Mouse (Mus musculus) embryonic fibroblast, embryonic 13.5 days (primary cell): ENCODE data around the gene Eif2b5. TPM values are rescaled to one million over a fixed set of nuclear protein-coding genes. Genes with fewer than 3 reads are reported as not detected.

Source experiments
- H3K27ac ChIP-seq: 2 replicates; pipeline ENCODE4 v1.5.1; 2012; ENCODE audit warnings: low read length, control low read depth, inconsistent platforms; ENCODE audit not compliant: insufficient read depth
- H3K4me1 ChIP-seq: 2 replicates; pipeline ENCODE4 v1.6.1; 2011; ENCODE audit warnings: low read length; ENCODE audit not compliant: control insufficient read depth, insufficient read depth
- H3K4me3 ChIP-seq: 2 replicates; pipeline ENCODE4 v1.5.1; 2011; ENCODE audit warnings: mild to moderate bottlenecking, control low read depth, low read length; ENCODE audit not compliant: insufficient read depth
- CTCF ChIP-seq: IDR thresholded peaks from 2 replicates; pipeline ENCODE4 v1.5.1; 2011; ENCODE audit warnings: mild to moderate bottlenecking, control low read depth, low read length, moderate library complexity, borderline replicate concordance; ENCODE audit not compliant: insufficient read depth
- POLR2A ChIP-seq: IDR thresholded peaks from 2 replicates; pipeline ENCODE4 v1.6.1; 2011; ENCODE audit warnings: low read depth, mild to moderate bottlenecking, control low read depth, low read length, moderate library complexity
- polyA plus RNA-seq: library from polyadenylated mRNA; stranded (reverse); fragments of >200 nt; gene quantifications from 2 replicates; pipeline ENCODE4 v1.2.4, GENCODE M21; 2011; ENCODE audit warnings: low read depth; ENCODE audit not compliant: missing spikeins, insufficient read length

Gene Eif2b5
- polyA plus RNA-seq, 1 experiment = 53.8 TPM

DNA sequence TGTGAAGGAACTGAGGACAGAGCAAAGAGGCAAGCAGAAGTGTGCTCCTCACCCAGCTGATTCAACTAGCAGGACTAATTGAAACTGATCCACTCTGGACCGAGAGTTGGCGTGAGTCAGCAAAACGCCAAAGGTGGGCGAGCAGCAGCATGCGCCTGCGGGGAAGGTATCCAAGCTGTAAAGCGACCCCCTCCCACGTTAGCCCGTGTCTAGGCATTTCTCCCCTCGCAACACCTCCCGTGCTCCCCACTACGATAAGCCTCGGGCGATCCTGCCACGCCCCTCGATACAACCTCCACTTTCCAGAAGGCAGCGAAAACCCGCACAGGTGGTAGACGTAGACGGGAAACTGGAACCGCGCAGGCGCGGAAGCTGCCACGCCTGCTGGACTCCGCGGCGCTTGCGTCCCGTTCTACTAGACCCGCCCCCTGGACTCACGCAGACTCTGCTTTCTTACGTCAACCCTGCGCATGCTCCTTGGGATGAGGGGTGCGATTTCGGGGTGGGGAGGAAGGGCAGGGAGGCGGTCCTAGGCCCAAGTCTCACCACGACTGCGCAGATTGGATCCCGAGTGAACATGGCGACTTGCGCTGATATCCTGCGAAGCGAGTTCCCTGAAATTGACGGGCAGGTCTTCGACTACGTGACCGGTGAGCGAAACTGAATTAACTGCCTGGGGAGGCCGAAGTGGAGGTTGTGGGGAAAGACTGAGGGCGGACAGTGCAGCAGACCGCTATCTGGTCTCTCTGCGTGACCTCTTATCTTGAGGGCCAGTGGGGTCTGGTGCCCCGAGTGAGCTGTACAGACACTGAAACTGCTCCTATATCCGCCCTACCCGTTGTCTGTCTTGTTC, 49.7 kb downstream of the Eif2b5 start, which contains the start of gene Abcf3:
TSS of gene Abcf3 (plus strand) at position 482 of the 853 bp plus-strand sequence.
- peak within 1 kb of the TSS; percentile 63 for H3K27ac ChIP-seq

DNA sequence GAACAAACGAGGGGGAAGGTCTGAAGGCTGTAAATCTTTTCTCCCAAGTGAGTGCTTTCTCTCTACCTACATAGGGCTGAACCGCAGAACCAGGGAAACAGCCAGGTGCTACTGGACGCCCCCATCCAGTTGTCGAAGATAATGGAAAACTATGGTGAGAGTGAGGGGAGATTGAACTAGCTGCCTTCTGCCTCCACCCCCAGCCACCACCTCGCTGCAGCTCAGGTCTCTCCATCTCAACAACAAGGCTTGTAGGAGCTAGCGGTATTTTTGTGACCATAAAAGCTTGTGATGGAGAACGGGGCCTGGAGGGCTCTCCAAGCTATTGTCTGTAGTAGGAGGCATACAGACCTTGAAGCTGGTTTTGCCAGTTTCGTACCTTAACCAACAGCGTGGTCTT, 50.5 kb downstream of the Eif2b5 start:
- no peaks in the 10 kb centered on the region for H3K4me1 ChIP-seq
- peak overlapping the region; percentile 80 for H3K4me3 ChIP-seq
- H3K27ac ChIP-seq = no peak overlapping the region
- TF ChIP-seq CTCF = no peak
- TF ChIP-seq POLR2A = no peak

More for the DNA sequence above, 49.7 kb downstream of the Eif2b5 start, which contains the start of gene Abcf3:
- peak; percentile 91 for TF ChIP-seq POLR2A
- TF ChIP-seq CTCF = no peak
- peak within 1 kb of the TSS; percentile 80 for H3K4me3 ChIP-seq
- H3K4me1 ChIP-seq = no peaks in the 10 kb centered on the region

DNA sequence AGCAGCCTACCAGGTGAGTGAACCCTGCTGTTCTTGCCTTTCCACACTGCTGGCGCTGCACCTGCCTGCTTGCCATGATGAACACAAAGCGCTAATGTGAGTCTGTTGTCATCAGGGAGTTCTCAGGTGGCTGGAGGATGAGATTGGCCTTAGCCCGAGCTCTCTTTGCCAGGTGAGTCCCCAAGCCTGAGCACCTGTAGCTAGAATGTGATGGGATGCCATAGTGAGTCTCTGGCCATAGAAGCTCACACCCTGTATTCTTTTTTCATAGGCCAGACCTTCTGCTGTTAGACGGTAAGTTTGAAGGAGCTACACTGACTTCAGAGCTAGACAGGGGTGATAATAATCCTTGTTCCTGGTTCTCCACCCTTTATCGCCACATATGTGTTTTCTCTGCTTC, 53.1 kb downstream of the Eif2b5 start:
- H3K4me3 ChIP-seq = no peak overlapping the region
- no peak for TF ChIP-seq POLR2A
- TF ChIP-seq CTCF = no peak
- H3K4me1 ChIP-seq = no peaks in the 10 kb centered on the region
- no peak overlapping the region for H3K27ac ChIP-seq

DNA sequence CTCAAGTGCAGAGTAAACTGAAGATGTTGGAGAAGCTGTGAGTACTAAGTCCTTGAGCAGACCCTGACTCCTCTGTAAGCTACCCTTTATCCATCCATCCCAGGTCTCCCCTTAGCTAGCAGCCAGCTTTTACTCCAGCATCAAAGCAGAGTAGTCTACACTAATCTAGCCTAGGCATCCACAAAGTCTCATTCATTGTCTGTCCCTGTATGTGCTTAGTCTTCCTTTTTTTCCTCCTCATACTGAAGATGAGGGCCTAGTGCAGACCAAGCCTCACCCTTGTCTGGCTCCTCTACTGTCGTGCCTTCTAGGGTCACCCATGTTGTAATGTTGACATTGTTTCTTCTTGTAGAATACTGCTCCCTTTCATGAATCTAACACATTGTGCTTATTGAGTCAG, 54.0 kb downstream of the Eif2b5 start:
- H3K27ac ChIP-seq = no peak overlapping the region
- TF ChIP-seq CTCF (no peak), POLR2A (no peak)
- H3K4me3 ChIP-seq = no peak overlapping the region
- no peaks in the 10 kb centered on the region for H3K4me1 ChIP-seq

DNA sequence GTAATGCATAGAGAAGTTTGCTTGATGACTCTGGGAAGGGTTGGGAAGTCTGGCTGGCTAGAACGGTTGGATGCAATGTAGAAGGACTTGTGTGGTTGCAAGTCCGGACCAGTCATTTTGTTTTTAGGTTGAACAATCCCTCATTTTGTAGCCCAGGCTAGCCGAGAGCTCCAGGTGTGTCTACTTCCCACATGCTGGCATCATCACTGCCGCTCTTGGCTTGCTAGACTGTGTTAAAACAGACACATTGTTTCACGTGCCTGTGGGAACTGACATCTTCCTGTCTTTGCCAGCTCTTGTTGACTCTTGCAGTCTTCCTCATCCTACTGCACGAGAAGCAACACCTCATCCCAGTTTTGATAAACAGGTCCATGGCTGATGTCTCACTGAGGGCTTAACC, 56.4 kb downstream of the Eif2b5 start:
- TF ChIP-seq CTCF (no peak), POLR2A (no peak)
- H3K4me1 ChIP-seq = no peaks in the 10 kb centered on the region
- H3K27ac ChIP-seq = no peak overlapping the region
- no peak overlapping the region for H3K4me3 ChIP-seq

DNA sequence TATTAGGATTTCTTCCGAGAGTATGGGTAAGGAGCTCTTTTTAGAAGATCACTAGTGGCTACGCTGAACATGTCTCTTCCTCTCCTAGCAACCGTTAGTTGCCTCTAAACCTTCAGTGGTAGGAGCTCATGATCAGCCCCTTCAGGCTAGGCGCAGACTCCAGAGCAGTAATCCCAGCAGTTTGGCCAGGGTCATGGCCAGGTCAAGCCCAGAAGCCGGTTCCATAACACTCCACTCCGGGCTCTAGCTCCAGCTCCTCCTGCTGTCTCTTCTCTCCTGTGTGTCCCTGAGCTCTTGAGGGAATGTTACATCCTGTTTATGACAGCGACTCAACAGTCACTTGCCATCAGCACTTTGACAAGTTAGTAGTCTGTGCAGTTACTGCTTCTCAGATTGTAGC, 58.8 kb downstream of the Eif2b5 start:
- TF ChIP-seq CTCF = no peak
- no peak for TF ChIP-seq POLR2A
- no peaks in the 10 kb centered on the region for H3K4me1 ChIP-seq

More for the DNA sequence above, 58.8 kb downstream of the Eif2b5 start:
- no peak overlapping the region for H3K4me3 ChIP-seq
- H3K27ac ChIP-seq = no peak overlapping the region

Other genes with a start within 250 kb of the Eif2b5 start
- 72.1 and 74.1 TPM in 2 replicates for gene Parl, start 196.4 kb upstream of the Eif2b5 start, polyA plus RNA-seq
- not detected in 2 replicates for gene Cyp2ab1, start 173.4 kb upstream of the Eif2b5 start, polyA plus RNA-seq
- gene Abcc5, start 72.4 kb upstream of the Eif2b5 start, polyA plus RNA-seq = 74.8 and 76.8 TPM in 2 replicates
- 51.4 and 57.3 TPM in 2 replicates for gene Dvl3, start 18.2 kb downstream of the Eif2b5 start, polyA plus RNA-seq
- 448 and 450 TPM in 2 replicates for gene Ap2m1, start 36.7 kb downstream of the Eif2b5 start, polyA plus RNA-seq
- 50.9 and 53.2 TPM in 2 replicates for gene Abcf3, start 49.8 kb downstream of the Eif2b5 start, polyA plus RNA-seq
- not detected in 2 replicates for gene Vwa5b2, start 90.7 kb downstream of the Eif2b5 start, polyA plus RNA-seq
- gene Eef1akmt4, start 112.8 kb downstream of the Eif2b5 start, polyA plus RNA-seq = 14.3 and 15.2 TPM in 2 replicates
- gene Gm49333, start 112.8 kb downstream of the Eif2b5 start, polyA plus RNA-seq = 2.6 TPM in 1 of 2 replicates, not detected in the other
- 31.4 and 34.6 TPM in 2 replicates for gene Alg3, start 112.9 kb downstream of the Eif2b5 start, polyA plus RNA-seq
- 8.9 and 9.7 TPM in 2 replicates for gene Camk2n2, start 122.5 kb downstream of the Eif2b5 start, polyA plus RNA-seq
- 11.4 and 17.2 TPM in 2 replicates for gene Ece2, start 131.0 kb downstream of the Eif2b5 start, polyA plus RNA-seq
- gene Psmd2, start 152.8 kb downstream of the Eif2b5 start, polyA plus RNA-seq = 211 and 217 TPM in 2 replicates
- gene Eif4g1, start 169.5 kb downstream of the Eif2b5 start, polyA plus RNA-seq = 337 and 421 TPM in 2 replicates
- 7.7 and 9.9 TPM in 2 replicates for gene Fam131a, start 194.4 kb downstream of the Eif2b5 start, polyA plus RNA-seq
- gene Polr2h, start 218.8 kb downstream of the Eif2b5 start, polyA plus RNA-seq = 36.5 and 38.8 TPM in 2 replicates
- gene Clcn2, start 218.9 kb downstream of the Eif2b5 start, polyA plus RNA-seq = 7.0 and 7.9 TPM in 2 replicates
- gene Chrd, start 234.3 kb downstream of the Eif2b5 start, polyA plus RNA-seq = 3.8 and 7.3 TPM in 2 replicates
- 0.57 and 0.98 TPM in 2 replicates for gene Thpo, start 235.7 kb downstream of the Eif2b5 start, polyA plus RNA-seq